Mouse (Mus musculus): Measurements from ENCODE around the gene Sufu. TPM values are rescaled to one million over a fixed set of nuclear protein-coding genes. Genes with fewer than 3 reads are reported as not detected.

Sufu gene
- polyA plus RNA-seq, 1 experiment from 2014 or later: 33.8 TPM

GRCm38 (mm10) chr19:46399372-46399771, 2.7 kb downstream of the Sufu start:
- Histone ChIP-seq H3K4me3 (ENCODE audit: low read length) (no peak overlapping the region), H3K4me2 (ENCODE audit: low read depth, low read length) (no peak overlapping the region), H3K9me3 (ENCODE audit: control insufficient read depth, low read length) (no peaks in the 10 kb centered on the region), H3K9ac (ENCODE audit: low read length) (peak overlapping the region; percentile 17; the same call in 1 of the 2 replicates), H3K36me3 (ENCODE audit: control insufficient read depth, insufficient read depth, low read length) (peaks cover 11% of the 10 kb centered on the region; the same call in 1 of the 2 replicates), H3K27me3 (ENCODE audit: control insufficient read depth, insufficient read depth, low read depth, low read length) (no peaks in the 10 kb centered on the region), H3K27ac (ENCODE audit: low read length) (no peak overlapping the region), H3K4me1 (replicated peaks; ENCODE audit: control insufficient read depth, insufficient read depth, low read length) (peaks cover 29% of the 10 kb centered on the region)
- 75% methylated on average over 6 of the region's 6 CpGs for WGBS
- no peak for ATAC-seq (ENCODE audit: low read depth)

GRCm38 (mm10) chr19:46399886-46400285, 3.2 kb downstream of the Sufu start:
- Histone ChIP-seq H3K4me2 (ENCODE audit: low read depth, low read length) (no peak overlapping the region), H3K27me3 (ENCODE audit: control insufficient read depth, insufficient read depth, low read depth, low read length) (no peaks in the 10 kb centered on the region), H3K9ac (ENCODE audit: low read length) (no peak overlapping the region), H3K4me3 (ENCODE audit: low read length) (no peak overlapping the region), H3K27ac (ENCODE audit: low read length) (no peak overlapping the region), H3K4me1 (replicated peaks; ENCODE audit: control insufficient read depth, insufficient read depth, low read length) (peaks cover 27% of the 10 kb centered on the region), H3K9me3 (ENCODE audit: control insufficient read depth, low read length) (no peaks in the 10 kb centered on the region), H3K36me3 (ENCODE audit: control insufficient read depth, insufficient read depth, low read length) (peaks cover 11% of the 10 kb centered on the region; the same call in 1 of the 2 replicates)
- no peak for ATAC-seq (ENCODE audit: low read depth)
- 68% methylated on average over 7 of the region's 7 CpGs for WGBS

DNA sequence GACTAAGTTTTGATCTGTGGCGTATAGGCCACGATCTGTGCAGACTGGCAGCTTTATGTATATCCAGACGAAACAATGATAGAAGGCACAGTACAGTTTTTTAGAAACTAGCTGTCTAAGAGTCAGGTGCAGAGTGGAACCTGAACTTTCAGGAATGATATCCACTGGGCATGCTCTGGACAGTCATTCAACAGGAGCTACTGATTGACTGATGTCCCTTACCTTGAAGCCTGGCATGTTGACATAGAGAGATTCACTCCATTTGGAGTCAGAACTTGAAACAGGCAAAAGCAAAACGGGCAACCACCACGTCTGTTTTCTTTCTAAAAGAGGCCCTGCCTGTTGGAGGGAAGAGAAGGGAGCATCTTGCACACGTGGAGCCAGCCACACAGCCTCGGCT, 3.9 kb downstream of the Sufu start:
- Histone ChIP-seq H3K4me1 (replicated peaks; ENCODE audit: control insufficient read depth, insufficient read depth, low read length) (peaks cover 27% of the 10 kb centered on the region), H3K9me3 (ENCODE audit: control insufficient read depth, low read length) (no peaks in the 10 kb centered on the region), H3K36me3 (ENCODE audit: control insufficient read depth, insufficient read depth, low read length) (peaks cover 11% of the 10 kb centered on the region; the same call in 1 of the 2 replicates), H3K27ac (ENCODE audit: low read length) (no peak overlapping the region), H3K4me3 (ENCODE audit: low read length) (no peak overlapping the region), H3K9ac (ENCODE audit: low read length) (no peak overlapping the region), H3K4me2 (ENCODE audit: low read depth, low read length) (no peak overlapping the region), H3K27me3 (ENCODE audit: control insufficient read depth, insufficient read depth, low read depth, low read length) (no peaks in the 10 kb centered on the region)
- WGBS: 83% methylated on average over 7 of the region's 7 CpGs
- ATAC-seq (ENCODE audit: low read depth): no peak

DNA sequence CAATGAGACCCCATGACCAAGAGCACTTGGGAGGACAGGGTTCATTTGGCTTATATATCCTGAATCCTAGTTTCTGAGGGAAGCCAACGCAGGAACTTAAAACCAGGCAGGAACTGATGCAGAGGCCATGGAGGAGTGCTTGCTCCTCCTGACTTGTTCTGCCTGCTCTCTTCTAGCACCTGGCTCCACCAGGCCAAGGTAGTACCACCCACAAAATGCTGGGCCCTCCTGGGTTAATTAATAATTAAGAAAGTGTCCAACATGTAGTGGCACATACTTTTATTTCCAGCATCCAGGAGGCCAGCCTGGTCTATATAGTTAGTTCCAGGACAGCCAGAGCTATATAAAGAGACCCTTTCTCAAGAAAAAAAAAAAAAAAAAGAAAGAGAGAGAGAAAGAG, 7.3 kb downstream of the Sufu start:
- ATAC-seq (ENCODE audit: low read depth): no peak
- no peak overlapping the region for H3K4me2 ChIP-seq (ENCODE audit: low read depth, low read length)
- no peak overlapping the region for H3K9ac ChIP-seq (ENCODE audit: low read length)
- WGBS: 95% methylated on average over 1 of the region's 1 CpGs
- no peak overlapping the region for H3K4me3 ChIP-seq (ENCODE audit: low read length)
- H3K9me3 ChIP-seq (ENCODE audit: control insufficient read depth, low read length): no peaks in the 10 kb centered on the region
- peaks cover 11% of the 10 kb centered on the region; the same call in 1 of the 2 replicates for H3K36me3 ChIP-seq (ENCODE audit: control insufficient read depth, insufficient read depth, low read length)
- H3K27ac ChIP-seq (ENCODE audit: low read length): no peak overlapping the region
- H3K4me1 ChIP-seq (replicated peaks; ENCODE audit: control insufficient read depth, insufficient read depth, low read length): peaks cover 13% of the 10 kb centered on the region
- no peaks in the 10 kb centered on the region for H3K27me3 ChIP-seq (ENCODE audit: control insufficient read depth, insufficient read depth, low read depth, low read length)

DNA sequence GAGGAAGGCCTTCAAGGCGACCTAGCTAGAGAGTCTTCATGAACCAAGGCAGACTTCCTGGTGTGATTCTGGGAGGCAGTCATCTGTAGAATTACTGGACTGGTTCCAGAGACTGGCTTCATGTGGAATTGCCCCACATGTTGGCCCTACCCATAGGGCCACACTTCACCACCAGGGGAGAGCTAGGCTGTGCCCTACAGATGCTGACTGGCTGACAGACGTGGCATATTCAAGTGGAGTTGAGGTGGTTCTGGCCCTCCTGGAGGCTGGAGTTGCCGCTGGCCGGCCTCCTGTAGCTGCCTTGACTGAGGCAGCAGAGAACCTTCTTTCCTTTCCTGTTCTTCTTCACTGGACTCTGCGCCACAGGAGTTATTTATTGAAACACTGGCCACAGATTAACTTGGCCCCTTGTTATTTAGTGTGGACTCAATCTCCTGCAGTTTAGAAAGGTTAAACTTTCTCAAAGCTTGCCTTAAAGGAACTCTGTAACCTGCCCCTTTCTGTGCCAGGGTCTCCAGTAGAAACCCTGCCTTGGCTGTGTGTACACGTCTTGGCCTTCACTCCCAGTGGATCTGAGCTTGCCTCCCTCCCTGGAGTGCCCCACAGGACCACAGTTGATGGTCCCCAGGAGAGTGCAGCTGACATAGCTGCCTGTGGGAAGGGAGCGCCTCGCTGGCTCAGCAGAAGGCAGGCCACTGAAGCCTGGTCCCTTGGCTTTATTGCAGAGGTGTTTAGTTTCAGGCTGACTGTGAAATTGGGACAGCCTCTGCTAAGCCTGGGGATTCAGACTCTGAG, 10.1 kb downstream of the Sufu start:
- H3K4me2 ChIP-seq (ENCODE audit: low read depth, low read length): no peak overlapping the region
- no peak overlapping the region for H3K27ac ChIP-seq (ENCODE audit: low read length)
- ATAC-seq (ENCODE audit: low read depth): no peak
- peaks cover 8% of the 10 kb centered on the region; the same call in 1 of the 2 replicates for H3K36me3 ChIP-seq (ENCODE audit: control insufficient read depth, insufficient read depth, low read length)
- no peaks in the 10 kb centered on the region for H3K4me1 ChIP-seq (replicated peaks; ENCODE audit: control insufficient read depth, insufficient read depth, low read length)
- 79% methylated on average over 8 of the region's 8 CpGs for WGBS
- no peak overlapping the region for H3K9ac ChIP-seq (ENCODE audit: low read length)
- no peak overlapping the region for H3K4me3 ChIP-seq (ENCODE audit: low read length)
- H3K9me3 ChIP-seq (ENCODE audit: control insufficient read depth, low read length): no peaks in the 10 kb centered on the region
- H3K27me3 ChIP-seq (ENCODE audit: control insufficient read depth, insufficient read depth, low read depth, low read length): no peaks in the 10 kb centered on the region

DNA sequence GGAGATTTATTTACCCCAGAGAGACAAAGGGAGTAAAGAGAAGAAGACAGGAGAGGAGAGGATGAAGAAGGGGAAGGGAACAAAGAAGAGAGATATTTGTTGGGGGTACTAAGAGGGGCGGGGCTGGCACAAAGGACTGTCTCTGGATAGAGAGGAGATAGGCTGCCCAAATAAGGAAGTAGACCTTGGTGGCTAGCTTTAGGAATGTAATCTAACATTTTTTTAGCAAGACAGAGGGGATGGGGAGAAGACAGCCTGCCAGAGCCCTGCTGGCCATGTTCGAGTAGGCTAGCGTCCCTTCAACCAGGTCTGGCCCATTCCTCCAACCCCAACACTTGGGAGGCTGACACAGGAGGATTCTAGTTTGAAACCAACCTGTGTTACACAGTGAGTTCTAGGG, 12.8 kb downstream of the Sufu start:
- Histone ChIP-seq H3K27ac (ENCODE audit: low read length) (no peak overlapping the region), H3K4me3 (ENCODE audit: low read length) (no peak overlapping the region), H3K36me3 (ENCODE audit: control insufficient read depth, insufficient read depth, low read length) (no peaks in the 10 kb centered on the region), H3K27me3 (ENCODE audit: control insufficient read depth, insufficient read depth, low read depth, low read length) (no peaks in the 10 kb centered on the region), H3K4me2 (ENCODE audit: low read depth, low read length) (no peak overlapping the region), H3K9ac (ENCODE audit: low read length) (no peak overlapping the region), H3K4me1 (replicated peaks; ENCODE audit: control insufficient read depth, insufficient read depth, low read length) (no peaks in the 10 kb centered on the region; the same call in 1 of the 2 replicates), H3K9me3 (ENCODE audit: control insufficient read depth, low read length) (no peaks in the 10 kb centered on the region)
- WGBS: 63% methylated on average over 3 of the region's 3 CpGs
- ATAC-seq (ENCODE audit: low read depth): peak; percentile 51

GRCm38 (mm10) chr19:46412056-46412805, 15.5 kb downstream of the Sufu start:
- ATAC-seq (ENCODE audit: low read depth): no peak
- no peaks in the 10 kb centered on the region for H3K9me3 ChIP-seq (ENCODE audit: control insufficient read depth, low read length)
- no peak overlapping the region for H3K9ac ChIP-seq (ENCODE audit: low read length)
- H3K4me3 ChIP-seq (ENCODE audit: low read length): no peak overlapping the region
- H3K4me2 ChIP-seq (ENCODE audit: low read depth, low read length): no peak overlapping the region
- WGBS: 73% methylated on average over 12 of the region's 12 CpGs
- no peaks in the 10 kb centered on the region; the same call in 1 of the 2 replicates for H3K4me1 ChIP-seq (replicated peaks; ENCODE audit: control insufficient read depth, insufficient read depth, low read length)
- H3K27me3 ChIP-seq (ENCODE audit: control insufficient read depth, insufficient read depth, low read depth, low read length): no peaks in the 10 kb centered on the region
- H3K27ac ChIP-seq (ENCODE audit: low read length): no peak overlapping the region
- H3K36me3 ChIP-seq (ENCODE audit: control insufficient read depth, insufficient read depth, low read length): no peaks in the 10 kb centered on the region

GRCm38 (mm10) chr19:46413969-46414368, 17.3 kb downstream of the Sufu start:
- H3K4me1 ChIP-seq (replicated peaks; ENCODE audit: control insufficient read depth, insufficient read depth, low read length): peaks cover 3% of the 10 kb centered on the region; the same call in 1 of the 2 replicates

GRCm38 (mm10) chr19:46414486-46414885, 17.8 kb downstream of the Sufu start:
- H3K4me3 ChIP-seq (ENCODE audit: low read length): no peak overlapping the region
- H3K27ac ChIP-seq (ENCODE audit: low read length): no peak overlapping the region
- H3K4me2 ChIP-seq (ENCODE audit: low read depth, low read length): no peak overlapping the region
- WGBS: 86% methylated on average over 8 of the region's 8 CpGs
- H3K9ac ChIP-seq (ENCODE audit: low read length): no peak overlapping the region
- peaks cover 3% of the 10 kb centered on the region; the same call in 1 of the 2 replicates for H3K4me1 ChIP-seq (replicated peaks; ENCODE audit: control insufficient read depth, insufficient read depth, low read length)
- H3K36me3 ChIP-seq (ENCODE audit: control insufficient read depth, insufficient read depth, low read length): no peaks in the 10 kb centered on the region
- no peaks in the 10 kb centered on the region for H3K27me3 ChIP-seq (ENCODE audit: control insufficient read depth, insufficient read depth, low read depth, low read length)
- H3K9me3 ChIP-seq (ENCODE audit: control insufficient read depth, low read length): no peaks in the 10 kb centered on the region
- no peak for ATAC-seq (ENCODE audit: low read depth)

More at GRCm38 (mm10) chr19:46413969-46414368, 17.3 kb downstream of the Sufu start:
- H3K36me3 ChIP-seq (ENCODE audit: control insufficient read depth, insufficient read depth, low read length): no peaks in the 10 kb centered on the region
- H3K9me3 ChIP-seq (ENCODE audit: control insufficient read depth, low read length): no peaks in the 10 kb centered on the region
- H3K27me3 ChIP-seq (ENCODE audit: control insufficient read depth, insufficient read depth, low read depth, low read length): no peaks in the 10 kb centered on the region
- no peak for ATAC-seq (ENCODE audit: low read depth)
- H3K4me3 ChIP-seq (ENCODE audit: low read length): no peak overlapping the region
- no peak overlapping the region for H3K9ac ChIP-seq (ENCODE audit: low read length)
- WGBS: 76% methylated on average over 2 of the region's 2 CpGs
- no peak overlapping the region for H3K4me2 ChIP-seq (ENCODE audit: low read depth, low read length)
- no peak overlapping the region for H3K27ac ChIP-seq (ENCODE audit: low read length)
